Mouse (Mus musculus): ENCODE data around the gene Npw. TPM values are rescaled to one million over a fixed set of nuclear protein-coding genes. Genes with fewer than 3 reads are reported as not detected.
"Not testable (repeated sequence)": the region's sequence is repeated elsewhere in the genome, so short reads cannot be mapped to it uniquely, and the experiment has no call there.

Npw gene
- polyA plus RNA-seq, 1 experiment = not detected

DNA sequence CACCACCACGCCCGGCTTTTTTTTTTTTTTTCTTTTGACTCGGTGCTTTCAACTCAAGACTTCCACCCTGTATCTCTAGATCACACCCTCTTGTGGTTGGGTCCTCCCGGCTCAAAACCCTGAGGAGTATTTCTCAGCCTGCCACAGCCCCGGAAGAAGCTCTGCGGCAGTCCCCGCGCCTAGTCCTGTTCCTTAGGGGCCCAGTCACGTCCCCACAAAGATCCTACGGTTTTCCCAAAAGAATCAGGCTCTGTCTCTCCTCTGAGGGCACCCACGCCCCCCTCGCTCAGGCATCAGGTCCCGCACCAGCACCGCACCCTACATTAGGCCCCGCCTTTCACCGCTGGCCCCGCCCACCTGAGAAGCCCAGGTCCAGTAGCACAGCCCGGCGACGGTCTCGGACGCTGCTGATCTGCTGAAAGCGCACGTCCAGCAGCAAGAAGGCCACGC is 28.9 kb upstream of the Npw start:
- Histone ChIP-seq H3K27ac (replicated peaks; ENCODE audit: low read depth, low read length) (no peak overlapping the region), H3K4me1 (ENCODE audit: control insufficient read depth, insufficient read depth, insufficient read length, low read length) (no peaks in the 10 kb centered on the region; the same call in 1 of the 2 replicates), H3K4me3 (ENCODE audit: insufficient read depth, low read depth, low read length) (peak overlapping the region; percentile 66)

DNA sequence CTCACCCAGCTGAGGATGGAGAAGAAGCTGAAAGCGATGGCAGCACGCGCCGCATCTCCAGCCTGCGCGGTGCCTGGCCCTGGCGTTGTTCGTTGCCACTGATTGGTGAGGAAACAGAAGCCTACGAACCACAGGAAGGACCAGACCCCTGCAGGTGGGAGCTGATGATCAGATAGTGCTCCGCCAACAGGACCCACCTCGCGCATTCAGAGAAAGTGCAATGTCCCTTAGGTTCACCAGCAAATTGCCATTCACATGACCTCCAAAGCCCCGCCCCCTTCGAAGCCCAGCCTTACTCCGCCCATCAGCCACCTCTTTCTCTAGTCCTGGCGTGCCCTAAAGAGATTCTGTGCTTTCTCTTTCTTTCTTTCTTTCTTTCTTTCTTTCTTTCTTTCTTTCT is 28.3 kb upstream of the Npw start:
- Histone ChIP-seq H3K4me1 (ENCODE audit: control insufficient read depth, insufficient read depth, insufficient read length, low read length) (no peaks in the 10 kb centered on the region; the same call in 1 of the 2 replicates), H3K27ac (replicated peaks; ENCODE audit: low read depth, low read length) (no peak overlapping the region), H3K4me3 (ENCODE audit: insufficient read depth, low read depth, low read length) (0 out of 2 replicates have a peak overlapping the region, but pooled peaks have one; percentile 9)

DNA sequence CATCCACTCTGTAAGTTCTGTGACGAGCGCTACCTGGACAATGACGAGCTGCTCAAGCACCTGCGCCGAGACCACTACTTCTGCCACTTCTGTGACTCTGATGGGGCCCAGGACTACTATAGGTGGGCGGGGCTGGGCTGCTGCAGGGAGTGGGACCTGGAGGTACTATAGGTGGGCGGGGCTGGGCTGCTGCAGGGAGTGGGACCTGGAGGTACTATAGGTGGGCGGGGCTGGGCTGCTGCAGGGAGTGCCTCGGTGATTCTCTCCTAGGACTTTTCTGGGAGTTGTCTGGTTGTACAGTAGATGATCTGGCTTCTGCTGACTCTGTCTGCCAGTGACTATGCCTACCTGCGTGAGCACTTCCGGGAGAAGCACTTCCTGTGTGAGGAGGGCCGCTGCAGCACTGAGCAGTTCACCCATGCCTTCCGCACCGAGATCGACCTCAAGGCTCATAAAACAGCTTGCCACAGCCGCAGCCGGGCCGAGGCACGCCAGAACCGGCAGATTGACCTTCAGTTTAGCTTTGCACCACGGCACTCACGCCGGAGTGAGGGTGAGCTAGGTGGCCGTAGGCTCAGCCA is 19.3 kb upstream of the Npw start:
- Histone ChIP-seq H3K4me3 (ENCODE audit: insufficient read depth, low read depth, low read length) (no peak overlapping the region), H3K4me1 (ENCODE audit: control insufficient read depth, insufficient read depth, insufficient read length, low read length) (no peaks in the 10 kb centered on the region; the same call in 1 of the 2 replicates), H3K27ac (replicated peaks; ENCODE audit: low read depth, low read length) (no peak overlapping the region)

DNA sequence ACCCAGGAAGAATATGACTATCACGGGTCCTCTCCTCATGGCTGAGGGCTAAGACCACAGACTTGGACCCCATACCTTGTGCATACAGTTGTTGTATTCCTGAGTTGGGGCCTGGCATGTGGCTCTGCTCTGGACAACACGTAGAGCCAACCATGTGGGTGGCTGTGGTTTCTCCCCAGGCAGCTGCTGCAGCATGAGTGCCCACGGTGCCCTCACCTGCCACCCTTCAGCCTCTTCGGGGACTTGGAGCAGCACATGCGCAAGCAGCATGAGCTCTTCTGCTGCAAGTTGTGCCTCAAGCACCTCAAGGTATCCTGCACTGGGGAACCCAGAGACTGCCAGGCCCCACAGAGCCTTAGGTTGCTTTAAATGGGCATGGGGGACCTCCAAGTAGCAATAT is 18.6 kb upstream of the Npw start:
- Histone ChIP-seq H3K27ac (replicated peaks; ENCODE audit: low read depth, low read length) (no peak overlapping the region), H3K4me1 (ENCODE audit: control insufficient read depth, insufficient read depth, insufficient read length, low read length) (peaks cover 5% of the 10 kb centered on the region), H3K4me3 (ENCODE audit: insufficient read depth, low read depth, low read length) (no peak overlapping the region)

DNA sequence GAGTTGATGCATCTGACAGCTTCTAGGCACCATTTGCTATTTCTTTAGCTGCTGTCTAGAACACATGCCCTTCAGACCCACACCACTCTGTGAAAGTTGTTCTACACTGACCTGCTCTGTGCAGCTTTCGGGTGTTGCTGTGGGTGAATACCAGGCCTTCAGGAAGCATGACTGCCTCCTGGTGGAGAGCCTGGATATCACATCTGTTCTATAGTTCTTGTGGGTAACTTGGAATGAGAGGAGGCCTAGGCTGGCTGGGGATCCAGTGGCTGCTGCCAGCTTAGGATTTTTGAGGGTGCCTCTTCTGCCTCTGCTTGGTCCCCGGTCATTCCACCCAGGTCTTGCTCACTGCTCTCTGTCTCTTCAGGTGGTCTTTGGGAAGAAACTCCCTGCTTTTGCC is 17.9 kb upstream of the Npw start:
- H3K4me3 ChIP-seq (ENCODE audit: insufficient read depth, low read depth, low read length) = no peak overlapping the region
- peaks cover 10% of the 10 kb centered on the region for H3K4me1 ChIP-seq (ENCODE audit: control insufficient read depth, insufficient read depth, insufficient read length, low read length)
- no peak overlapping the region for H3K27ac ChIP-seq (replicated peaks; ENCODE audit: low read depth, low read length)

DNA sequence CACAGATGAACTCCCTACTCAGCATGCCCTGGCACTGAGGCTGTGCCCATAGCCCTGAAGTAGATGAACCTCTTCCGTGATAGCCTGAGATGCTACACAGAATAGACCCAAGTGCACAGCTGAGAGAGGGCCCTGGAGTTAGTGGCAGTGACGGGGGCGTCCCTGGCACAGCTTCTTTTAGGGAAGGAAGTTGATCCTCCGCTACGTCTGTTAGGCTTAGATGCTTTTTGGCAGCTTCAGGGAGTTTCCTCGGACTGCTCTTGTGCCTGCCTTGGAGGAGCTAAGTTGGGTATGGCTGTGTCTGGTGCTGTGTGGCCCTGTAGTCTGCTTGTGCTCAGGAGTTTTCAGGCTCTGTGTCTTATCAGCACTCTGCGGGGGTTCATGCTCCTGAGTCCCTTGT is 16.0 kb upstream of the Npw start:
- H3K4me3 ChIP-seq (ENCODE audit: insufficient read depth, low read depth, low read length) = no peak overlapping the region
- no peak overlapping the region for H3K27ac ChIP-seq (replicated peaks; ENCODE audit: low read depth, low read length)
- peaks cover 13% of the 10 kb centered on the region for H3K4me1 ChIP-seq (ENCODE audit: control insufficient read depth, insufficient read depth, insufficient read length, low read length)

DNA sequence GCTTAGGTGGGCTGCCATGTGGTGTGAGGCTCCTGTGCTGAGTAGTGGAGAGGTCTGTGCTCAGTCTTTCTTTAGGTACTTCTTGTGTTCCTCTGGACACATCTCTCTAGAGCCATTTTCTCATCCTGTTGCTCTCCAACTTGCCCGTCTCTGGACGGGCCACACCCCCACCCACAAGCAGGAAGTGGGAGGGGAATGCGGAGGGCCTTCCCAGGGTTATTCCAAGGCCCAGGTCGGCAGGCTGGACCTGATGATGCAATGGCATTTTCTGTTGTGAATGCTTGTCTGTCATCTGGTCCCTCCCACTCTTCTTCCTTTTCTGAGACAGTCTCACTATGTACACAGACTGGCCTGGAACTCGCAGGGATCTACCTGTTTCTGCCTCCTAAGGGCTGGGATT is 13.9 kb upstream of the Npw start:
- no peak overlapping the region for H3K27ac ChIP-seq (replicated peaks; ENCODE audit: low read depth, low read length)
- H3K4me3 ChIP-seq (ENCODE audit: insufficient read depth, low read depth, low read length) = peak overlapping the region; percentile 2; the same call in 1 of the 2 replicates
- peaks cover 13% of the 10 kb centered on the region for H3K4me1 ChIP-seq (ENCODE audit: control insufficient read depth, insufficient read depth, insufficient read length, low read length)

DNA sequence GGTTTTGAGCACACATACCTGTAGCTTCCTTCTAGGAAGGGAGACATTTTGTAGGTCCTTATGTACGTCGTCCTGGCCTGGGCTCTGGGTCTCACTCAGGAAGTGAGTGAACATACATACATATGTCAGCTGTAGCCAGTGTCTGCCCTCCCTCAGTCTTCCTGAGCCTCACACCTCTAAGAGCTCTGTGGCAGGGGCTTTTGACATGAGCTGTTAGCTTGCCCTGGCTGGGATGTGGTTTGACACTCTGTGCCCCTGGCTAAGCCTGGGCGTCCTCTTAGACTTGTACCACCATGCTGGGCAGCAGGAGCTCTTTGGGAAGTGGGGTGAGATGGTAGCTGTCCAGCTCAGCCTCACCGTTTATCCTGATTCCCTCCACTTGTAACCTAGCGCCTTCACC is 13.1 kb upstream of the Npw start:
- H3K27ac ChIP-seq (replicated peaks; ENCODE audit: low read depth, low read length) = no peak overlapping the region
- H3K4me3 ChIP-seq (ENCODE audit: insufficient read depth, low read depth, low read length) = 0 out of 2 replicates have a peak overlapping the region, but pooled peaks have one; percentile 10

DNA sequence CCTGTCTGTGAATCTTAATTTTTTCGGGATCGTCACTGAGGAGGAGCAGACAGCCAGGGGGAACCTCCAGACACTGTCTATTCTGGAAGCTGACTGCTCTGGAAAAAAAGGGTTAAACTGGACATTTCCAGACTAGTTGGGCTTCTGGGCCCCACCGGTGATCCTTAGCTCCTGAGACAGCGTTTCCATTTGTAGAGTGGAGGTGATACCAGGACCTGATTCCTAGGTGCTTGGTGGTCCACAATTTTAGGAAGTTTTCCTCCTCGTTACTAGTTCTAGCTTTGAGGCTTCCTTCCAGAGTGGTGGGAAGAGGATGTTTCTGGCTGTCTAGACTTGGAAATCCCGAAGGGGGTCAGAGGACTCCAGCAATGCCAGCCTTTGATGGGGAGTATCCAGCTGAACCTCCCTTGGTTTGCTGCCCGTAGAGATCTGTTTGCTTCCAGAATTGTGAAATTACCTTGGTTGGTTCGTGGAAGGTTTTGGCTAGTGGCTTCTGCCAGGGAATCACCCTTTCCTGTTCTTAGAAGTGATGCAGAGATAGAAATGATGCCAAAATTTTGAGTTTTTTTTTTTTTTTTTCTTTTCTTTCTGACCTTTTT is 12.1 kb upstream of the Npw start:
- Histone ChIP-seq H3K27ac (replicated peaks; ENCODE audit: low read depth, low read length) (peak overlapping the region; percentile 87), H3K4me1 (ENCODE audit: control insufficient read depth, insufficient read depth, insufficient read length, low read length) (peaks cover 13% of the 10 kb centered on the region), H3K4me3 (ENCODE audit: insufficient read depth, low read depth, low read length) (peak overlapping the region; percentile 95)

More for the DNA sequence above, 13.1 kb upstream of the Npw start:
- peaks cover 13% of the 10 kb centered on the region for H3K4me1 ChIP-seq (ENCODE audit: control insufficient read depth, insufficient read depth, insufficient read length, low read length)

DNA sequence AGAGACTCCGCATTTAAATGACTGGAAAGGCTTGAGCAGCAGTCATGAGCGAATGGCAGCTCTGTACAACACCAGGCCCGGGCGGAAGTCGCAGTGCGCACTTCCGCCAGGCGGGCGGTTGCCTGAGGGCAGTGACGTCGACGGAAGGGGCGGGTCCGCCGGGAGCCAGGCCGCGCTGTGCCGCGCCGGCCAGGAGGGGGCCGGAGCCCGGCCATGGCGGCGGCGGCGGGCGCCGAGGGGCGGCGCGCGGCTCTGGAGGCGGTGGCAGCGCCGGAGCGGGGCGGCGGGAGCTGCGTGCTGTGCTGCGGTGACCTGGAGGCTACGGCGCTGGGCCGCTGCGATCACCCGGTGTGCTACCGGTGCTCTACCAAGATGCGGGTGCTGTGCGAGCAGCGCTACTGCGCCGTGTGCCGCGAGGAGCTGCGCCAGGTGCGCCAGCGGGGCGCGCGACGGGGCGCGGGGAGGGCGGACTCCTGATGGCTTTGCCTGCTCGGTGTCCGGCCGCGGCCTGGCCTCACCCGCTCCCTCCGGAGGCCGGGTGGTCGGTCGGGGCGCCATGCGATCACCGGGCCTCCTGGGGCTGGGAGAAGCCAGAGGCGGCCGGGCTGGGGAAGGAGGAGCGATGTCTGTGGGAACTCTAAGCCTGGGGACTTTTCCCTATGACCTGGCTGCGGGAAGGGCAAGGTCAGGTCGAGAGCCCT is 11.4 kb upstream of the Npw start, which contains the start of gene Zfp598:
Gene Zfp598, plus strand, starts transcription at position 143 of the 701 bp plus-strand sequence.
- Histone ChIP-seq H3K27ac (replicated peaks; ENCODE audit: low read depth, low read length) (peak within 1 kb of the TSS; percentile 87), H3K4me3 (ENCODE audit: insufficient read depth, low read depth, low read length) (peak within 1 kb of the TSS; percentile 95), H3K4me1 (ENCODE audit: control insufficient read depth, insufficient read depth, insufficient read length, low read length) (peaks cover 13% of the 10 kb centered on the region)

DNA sequence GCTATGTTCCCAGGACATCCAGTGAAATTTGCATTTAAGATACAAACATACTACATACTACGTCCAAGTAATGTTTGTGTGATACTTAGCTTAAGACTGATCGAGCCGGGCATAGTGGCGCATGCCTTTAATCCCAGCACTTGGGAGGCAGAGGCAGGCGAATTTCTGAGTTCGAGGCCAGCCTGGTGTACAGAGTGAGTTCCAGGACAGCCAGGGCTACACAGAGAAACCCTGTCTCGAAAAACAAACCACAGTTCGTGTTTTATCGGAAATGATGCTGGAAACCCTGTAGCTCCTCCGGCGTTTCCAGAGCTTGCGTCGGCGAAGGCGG is 10.9 kb upstream of the Npw start:
- Histone ChIP-seq H3K4me3 (ENCODE audit: insufficient read depth, low read depth, low read length) (peak overlapping the region; percentile 68), H3K27ac (replicated peaks; ENCODE audit: low read depth, low read length) (peak overlapping the region; percentile 73), H3K4me1 (ENCODE audit: control insufficient read depth, insufficient read depth, insufficient read length, low read length) (peaks cover 13% of the 10 kb centered on the region)

DNA sequence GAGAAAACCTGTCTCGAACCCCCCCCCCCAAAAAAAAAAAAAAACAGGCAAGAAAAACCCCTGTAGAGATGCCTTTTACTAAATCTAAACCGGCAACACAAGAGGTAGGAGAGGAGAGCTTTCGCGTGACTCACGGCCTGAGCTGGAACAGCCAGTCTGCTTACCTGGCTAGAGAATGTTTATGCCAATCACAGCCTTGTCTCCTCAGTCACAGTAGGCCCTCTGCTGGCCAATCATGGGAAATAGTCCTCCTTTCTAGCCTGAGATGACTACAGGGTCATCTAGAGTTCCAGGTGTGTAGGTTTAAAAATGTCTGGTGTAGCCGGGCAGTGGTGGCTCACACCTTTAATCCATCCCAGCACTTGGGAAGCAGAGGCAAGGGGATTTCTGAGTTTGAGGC is 9.2 kb upstream of the Npw start:
- Histone ChIP-seq H3K27ac (replicated peaks; ENCODE audit: low read depth, low read length) (no peak overlapping the region), H3K4me3 (ENCODE audit: insufficient read depth, low read depth, low read length) (no peak overlapping the region), H3K4me1 (ENCODE audit: control insufficient read depth, insufficient read depth, insufficient read length, low read length) (peaks cover 13% of the 10 kb centered on the region)

DNA sequence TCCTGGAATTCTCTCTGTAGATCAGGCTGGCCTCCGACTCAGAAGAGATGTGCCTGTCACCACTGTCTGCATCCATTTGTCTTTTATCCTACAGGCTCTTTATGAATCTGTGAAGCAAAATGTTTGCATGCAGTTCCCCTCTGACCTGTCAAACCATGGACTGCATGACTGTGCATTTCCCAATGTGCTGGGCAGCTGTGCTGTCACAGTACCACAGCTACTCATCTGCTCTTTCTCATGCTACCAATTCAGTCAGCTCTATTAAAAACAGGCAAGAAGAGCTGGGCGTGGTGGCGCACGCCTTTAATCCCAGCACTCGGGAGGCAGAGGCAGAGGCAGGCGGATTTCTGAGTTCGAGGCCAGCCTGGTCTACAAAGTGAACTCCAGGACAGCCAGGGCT is 8.8 kb upstream of the Npw start:
- not testable (repeated sequence) for H3K27ac ChIP-seq (replicated peaks; ENCODE audit: low read depth, low read length); H3K4me3 ChIP-seq (ENCODE audit: insufficient read depth, low read depth, low read length)
- H3K4me1 ChIP-seq (ENCODE audit: control insufficient read depth, insufficient read depth, insufficient read length, low read length) = peaks cover 10% of the 10 kb centered on the region

DNA sequence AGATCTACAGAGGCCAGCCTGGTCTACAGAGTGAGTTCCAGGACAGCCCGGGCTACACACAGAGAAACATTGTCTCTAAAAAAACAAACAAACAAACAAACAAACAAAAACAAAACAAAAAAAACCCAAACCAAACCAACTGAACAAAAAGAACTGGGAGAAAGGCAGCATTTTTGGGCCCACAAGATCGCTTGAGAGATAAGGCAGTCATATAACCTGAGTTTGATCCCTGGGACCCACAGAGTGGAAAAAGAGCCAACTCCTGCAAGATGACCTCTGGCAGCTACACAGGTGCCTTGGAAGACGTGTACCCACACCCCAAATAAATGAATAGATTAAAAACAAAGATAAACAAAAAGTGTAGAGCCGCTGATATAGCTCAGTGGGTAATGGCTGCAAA is 3.3 kb downstream of the Npw start:
- H3K27ac ChIP-seq (replicated peaks; ENCODE audit: low read depth, low read length) = no peak overlapping the region
- peaks cover 5% of the 10 kb centered on the region; the same call in 1 of the 2 replicates for H3K4me1 ChIP-seq (ENCODE audit: control insufficient read depth, insufficient read depth, insufficient read length, low read length)
- H3K4me3 ChIP-seq (ENCODE audit: insufficient read depth, low read depth, low read length) = no peak overlapping the region

DNA sequence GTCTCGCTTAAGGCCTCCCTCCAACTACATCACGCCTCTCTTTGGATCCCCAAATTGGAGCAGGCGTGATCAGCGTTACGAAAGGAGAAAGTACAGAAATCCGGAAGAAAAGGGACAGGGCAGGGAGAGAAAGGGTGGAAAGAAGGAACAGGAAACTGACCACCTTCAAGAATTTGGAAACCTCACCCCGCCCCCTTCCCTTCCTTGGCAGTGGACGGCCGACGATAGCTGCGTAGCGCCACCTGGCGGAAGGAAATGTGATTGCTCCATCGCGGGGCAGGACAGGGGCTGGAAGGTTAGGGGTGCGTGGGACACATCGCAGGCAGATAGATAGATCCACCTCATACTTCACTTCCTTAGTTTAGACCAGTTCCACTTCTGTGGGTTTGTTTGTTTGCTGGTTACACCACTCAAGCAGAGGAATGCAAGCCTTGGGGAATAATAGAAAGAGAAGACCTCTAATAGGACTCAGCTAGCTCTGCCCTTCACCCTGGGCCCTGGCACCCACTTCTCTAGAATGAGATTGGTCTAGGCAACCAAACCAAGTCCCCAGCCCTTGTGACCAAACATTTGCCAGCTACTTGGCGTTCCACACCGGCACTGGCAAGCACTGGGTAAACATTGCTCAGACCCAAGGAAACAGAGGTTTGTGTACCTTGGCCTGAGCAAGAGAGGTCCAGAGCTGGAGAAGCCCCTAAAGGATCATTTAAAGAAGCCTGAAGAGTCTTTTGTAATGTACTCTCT is 4.1 kb downstream of the Npw start:
- Histone ChIP-seq H3K4me3 (ENCODE audit: insufficient read depth, low read depth, low read length) (peak overlapping the region; percentile 48), H3K4me1 (ENCODE audit: control insufficient read depth, insufficient read depth, insufficient read length, low read length) (peaks cover 5% of the 10 kb centered on the region; the same call in 1 of the 2 replicates), H3K27ac (replicated peaks; ENCODE audit: low read depth, low read length) (0 out of 2 replicates have a peak overlapping the region, but pooled peaks have one; percentile 45)

Measured in brown adipose tissue, adult 24 weeks (tissue).